Mouse (Mus musculus) monocyte, adult 5-6 weeks (primary cell): Measurements from ENCODE around the gene Eef1g. TPM values are rescaled to one million over a fixed set of nuclear protein-coding genes. Genes with fewer than 3 reads are reported as not detected.
"Not testable (repeated sequence)": the region's sequence is repeated elsewhere in the genome, so short reads cannot be mapped to it uniquely, and the experiment has no call there.

Experiments used
- ATAC-seq: fragments of 153-309, 156-312 bp; replicated peaks from 2 replicates; pipeline ENCODE4 v1.8.0; 2017; ENCODE audit warnings: mild to moderate bottlenecking; ENCODE audit not compliant: low TSS enrichment, insufficient number of reproducible peaks, severe bottlenecking, poor library complexity, low FRiP score
- total RNA-seq: library from RNA; stranded (forward); fragments of 200-1000, 200-491, 200-594 nt; gene quantifications from 3 replicates; pipeline ENCODE4 v1.2.3, GENCODE M21; 2017

Gene Eef1g
- total RNA-seq, 1 experiment from 2014 or later, result 313 TPM

GRCm38 (mm10) chr19:8943047-8943446, 23.8 kb upstream of the Eef1g start:
- ATAC-seq, result no peak

DNA sequence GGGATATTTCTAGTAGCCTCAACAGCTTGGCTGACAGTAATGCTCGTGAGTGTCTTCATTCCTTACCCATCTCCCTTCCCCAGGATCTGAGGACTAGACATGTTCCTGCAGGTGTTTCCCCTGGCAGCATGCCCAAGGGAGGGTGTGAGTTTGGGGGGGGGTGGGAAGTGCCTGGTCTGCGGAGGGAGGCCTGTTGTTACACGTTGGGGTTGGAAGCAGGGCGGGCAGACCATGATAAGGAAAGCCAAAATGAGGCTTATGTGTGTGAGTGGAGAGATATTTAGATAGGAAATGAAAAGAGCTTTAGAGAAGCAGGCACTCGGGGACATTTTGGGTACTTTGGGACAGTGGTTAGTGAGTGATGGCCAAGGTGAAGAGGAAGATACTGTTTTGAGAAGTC, 22.8 kb upstream of the Eef1g start:
- no peak for ATAC-seq

GRCm38 (mm10) chr19:8944750-8945149, 22.1 kb upstream of the Eef1g start:
- no peak for ATAC-seq

GRCm38 (mm10) chr19:8945251-8945650, 21.6 kb upstream of the Eef1g start:
- no peak for ATAC-seq

DNA sequence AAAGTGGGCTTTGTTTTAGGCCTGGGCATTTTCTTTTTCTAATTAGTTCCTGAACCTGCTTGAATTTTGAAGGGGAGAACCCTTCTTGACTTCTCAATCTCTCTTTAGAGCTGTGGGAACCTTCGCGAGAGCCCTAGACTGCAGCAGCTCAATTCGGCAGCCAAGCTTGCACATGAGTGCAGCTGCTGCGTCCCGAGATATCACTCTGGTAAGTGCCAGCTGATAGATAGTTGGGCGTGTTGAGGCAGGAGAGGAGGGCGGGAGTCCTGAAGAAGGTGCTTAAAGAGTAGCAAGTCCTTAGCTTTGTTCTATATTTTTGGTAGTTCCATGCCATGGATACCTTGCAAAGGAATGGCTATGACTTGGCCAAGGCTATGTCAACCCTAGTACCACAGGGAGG, 19.9 kb upstream of the Eef1g start:
- no peak for ATAC-seq

DNA sequence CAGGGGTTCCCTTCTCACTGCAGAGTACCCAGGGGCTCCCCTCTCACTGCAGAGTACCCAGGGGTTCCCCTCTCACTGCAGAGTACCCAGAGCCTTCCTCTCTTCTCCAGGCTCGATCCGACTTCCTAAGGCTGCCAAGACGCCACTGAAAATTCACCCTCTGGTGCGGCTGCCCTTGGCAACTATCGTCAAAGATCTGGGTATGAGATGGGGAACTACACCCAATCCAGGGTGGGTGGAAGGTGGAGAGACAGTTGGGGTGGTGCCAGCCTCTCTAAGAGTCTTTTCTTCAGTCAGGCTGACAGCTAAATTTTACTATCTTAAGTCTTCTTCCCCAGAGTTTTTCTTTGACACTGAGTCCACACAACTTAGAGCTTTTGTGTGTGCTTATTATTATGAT, 16.7 kb upstream of the Eef1g start:
- no peak for ATAC-seq

DNA sequence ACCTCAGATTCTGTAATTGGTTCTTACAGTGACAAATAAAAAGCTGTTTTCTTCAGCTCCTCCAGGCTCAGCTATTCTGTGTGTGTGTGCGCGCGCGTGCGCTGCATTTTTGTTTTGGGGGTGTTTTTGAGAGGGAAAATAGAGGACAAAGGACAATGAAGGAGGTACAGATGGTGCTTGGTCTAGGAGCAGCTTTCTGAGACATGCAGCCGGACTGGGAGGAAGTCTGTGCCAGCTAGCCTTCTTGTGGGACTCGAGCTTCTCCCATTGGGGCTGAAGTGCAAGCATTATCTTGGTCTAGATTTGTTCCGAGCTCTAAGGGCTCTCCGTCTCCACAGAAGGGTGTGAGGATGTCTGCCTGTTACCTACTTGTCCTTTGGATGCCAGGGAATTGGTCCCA, 14.6 kb upstream of the Eef1g start:
- ATAC-seq, result no peak

- peak; percentile 96 for ATAC-seq
Observed at GRCm38 (mm10) chr19:8953135-8954039, 13.5 kb upstream of the Eef1g start, which contains the start of gene Tut1. TSS of gene Tut1 (plus strand) at chr19:8953847.

DNA sequence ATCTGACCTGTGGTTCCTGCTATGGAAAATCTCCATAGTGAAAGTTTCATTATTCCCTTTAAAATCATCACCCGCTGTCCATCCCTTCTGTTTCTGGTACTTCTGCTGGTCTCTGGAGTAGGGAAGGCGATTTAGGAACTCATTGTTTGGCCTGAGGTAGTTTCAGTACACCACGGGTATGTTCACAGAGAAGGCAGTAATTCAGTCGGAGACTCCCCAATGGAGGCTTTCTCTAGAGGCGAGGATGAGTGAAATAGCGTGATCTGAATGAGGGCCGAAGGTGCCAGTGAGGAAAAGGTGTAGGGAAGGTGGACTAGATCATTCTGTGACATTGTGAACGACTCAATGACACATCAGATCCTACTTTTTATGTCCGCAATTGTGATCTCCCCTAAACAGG, 12.7 kb upstream of the Eef1g start:
- no peak for ATAC-seq

DNA sequence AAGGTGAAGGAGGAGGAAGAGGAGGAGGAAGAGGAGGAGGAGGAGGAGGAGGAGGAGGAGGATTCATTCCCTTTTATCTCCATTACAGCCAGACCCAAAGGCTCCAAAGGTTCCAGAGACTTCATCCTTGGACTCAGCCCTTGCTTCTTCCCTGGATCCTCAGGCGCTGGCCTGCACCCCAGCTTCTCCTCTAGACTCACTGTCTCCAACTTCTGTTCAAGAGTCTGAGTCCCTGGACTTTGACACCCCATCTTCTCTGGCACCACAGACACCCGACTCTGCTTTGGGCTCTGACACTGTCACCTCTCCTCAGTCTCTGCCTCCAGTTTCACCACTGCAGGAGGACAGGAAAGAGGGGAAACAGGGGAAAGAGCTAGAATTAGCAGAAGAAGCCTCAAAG, 4.6 kb upstream of the Eef1g start:
- no peak for ATAC-seq

- ATAC-seq, result no peak
Observed at GRCm38 (mm10) chr19:8965075-8965474, 1.8 kb upstream of the Eef1g start.

- no peak for ATAC-seq
Observed at GRCm38 (mm10) chr19:8965771-8966170, 1.1 kb upstream of the Eef1g start.

- no peak for ATAC-seq
Observed at GRCm38 (mm10) chr19:8966198-8966589, 647 bp upstream of the Eef1g start.

DNA sequence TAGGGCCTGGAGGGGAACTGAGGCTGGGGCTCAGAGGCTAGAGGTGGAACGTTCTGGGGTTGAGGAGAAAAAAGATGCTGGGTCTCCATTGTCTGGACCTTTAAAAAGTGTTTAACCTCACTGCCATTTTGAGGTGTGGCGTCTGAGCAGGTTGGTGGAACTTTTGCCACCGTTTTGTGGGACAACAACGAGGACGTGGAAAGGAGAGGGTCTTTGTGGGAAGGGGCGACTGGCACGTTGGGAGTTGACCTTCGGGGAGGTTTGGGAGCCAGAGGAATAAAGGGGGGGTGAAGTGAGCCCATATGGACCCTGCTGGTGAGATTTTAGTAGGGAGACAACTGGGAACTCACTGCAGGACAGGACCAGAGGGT, 517 bp downstream of the Eef1g start:
- no peak for ATAC-seq

DNA sequence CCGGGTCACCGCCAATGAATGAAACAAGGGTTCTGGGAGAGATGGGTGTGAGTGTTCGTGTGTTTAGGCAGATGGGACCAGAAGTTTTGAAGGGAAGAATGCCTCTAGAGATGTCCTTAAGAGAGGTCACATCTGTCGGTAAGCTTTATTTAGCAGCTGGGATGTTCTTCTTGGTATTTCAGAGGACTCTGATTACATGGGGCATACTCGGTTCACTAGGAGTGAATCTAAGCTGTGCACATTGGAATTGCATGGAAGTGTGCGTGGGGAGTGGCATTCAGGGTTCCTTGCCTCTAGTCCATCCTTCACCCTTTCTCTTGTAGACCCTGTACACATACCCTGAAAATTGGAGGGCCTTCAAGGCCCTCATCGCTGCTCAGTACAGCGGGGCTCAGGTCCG, 1.1 kb downstream of the Eef1g start:
- no peak for ATAC-seq

DNA sequence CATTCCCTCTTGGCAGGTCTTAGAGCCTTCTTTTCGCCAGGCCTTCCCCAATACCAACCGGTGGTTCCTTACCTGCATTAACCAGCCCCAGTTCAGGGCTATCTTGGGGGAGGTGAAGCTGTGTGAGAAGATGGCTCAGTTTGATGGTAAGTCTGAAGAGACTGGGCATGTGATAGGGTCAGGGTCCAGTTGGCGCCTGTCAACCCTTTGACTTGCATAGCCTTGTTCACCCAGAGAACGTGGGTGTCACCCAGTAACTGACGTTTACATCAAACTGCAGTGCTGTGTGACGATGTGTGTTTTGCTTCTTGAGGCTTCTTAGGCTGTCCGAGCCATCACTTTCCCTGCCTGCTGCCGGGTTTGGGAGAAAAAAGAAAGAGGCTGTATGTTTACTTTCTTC, 5.7 kb downstream of the Eef1g start:
- not testable (repeated sequence) for ATAC-seq

GRCm38 (mm10) chr19:8974638-8975037, 7.8 kb downstream of the Eef1g start:
- ATAC-seq, result no peak

DNA sequence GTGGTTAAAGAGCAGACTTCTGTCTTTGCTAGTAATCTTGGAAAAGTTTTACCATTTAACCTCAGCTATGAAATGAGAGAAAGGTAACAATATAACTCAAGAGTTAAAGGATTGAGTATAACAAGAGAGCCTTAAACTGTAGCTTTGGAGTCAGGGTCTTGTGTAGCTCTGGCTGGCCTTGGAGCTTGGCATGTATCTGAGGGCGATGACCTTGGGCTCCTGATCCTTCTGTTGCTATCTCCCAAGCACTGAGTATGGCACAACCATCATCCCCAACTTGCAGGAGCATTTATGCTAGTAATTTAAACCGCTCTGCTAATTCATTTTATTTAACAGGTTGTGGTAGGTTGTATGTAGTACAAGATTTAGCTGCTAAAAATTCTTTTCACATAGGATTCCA, 8.7 kb downstream of the Eef1g start:
- ATAC-seq, result no peak

DNA sequence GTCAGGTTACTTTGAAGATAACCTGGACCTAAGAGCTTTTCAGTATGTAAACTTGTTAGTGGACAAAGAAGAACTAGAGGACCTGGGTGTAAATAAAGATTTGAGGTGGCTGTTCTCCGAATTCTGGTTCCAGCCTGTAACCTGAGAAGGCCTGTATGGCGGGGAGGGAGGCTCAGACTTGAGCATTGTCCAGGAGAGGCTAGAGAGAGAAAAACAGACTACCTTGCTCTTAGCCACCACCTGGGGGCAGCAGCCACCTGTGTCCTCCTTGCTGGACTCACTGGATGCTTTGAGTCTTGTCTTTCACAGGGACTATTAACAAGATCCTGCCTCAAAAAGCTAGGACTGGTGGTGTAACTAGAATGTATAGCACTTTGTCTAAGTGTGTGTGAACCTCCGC, 9.7 kb downstream of the Eef1g start:
- ATAC-seq, result peak; percentile 61

DNA sequence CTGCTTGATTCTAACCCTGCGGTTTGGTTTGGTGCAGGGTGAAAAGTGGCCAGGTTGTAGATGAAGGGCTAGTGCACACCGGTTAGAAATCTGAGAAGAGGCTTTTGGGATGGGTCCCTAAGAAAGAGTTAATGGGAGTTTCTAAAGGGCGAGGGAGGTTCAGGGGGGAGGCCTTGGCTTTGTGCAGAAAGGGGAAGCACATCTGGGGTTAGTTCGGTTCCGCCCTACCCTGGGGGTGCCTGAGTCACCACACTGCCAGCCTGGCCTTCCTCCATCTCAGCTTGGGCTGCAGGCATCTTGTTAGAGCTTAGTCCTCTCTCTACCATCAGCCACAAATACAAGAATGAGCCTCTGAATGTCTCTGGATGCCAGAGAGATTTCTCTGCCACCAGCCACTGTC, 13.9 kb downstream of the Eef1g start:
- peak; percentile 62 for ATAC-seq
